Mouse (Mus musculus): ENCODE results near the gene Txndc2.
"Not testable (repeated sequence)": the region's sequence is repeated elsewhere in the genome, so short reads cannot be mapped to it uniquely, and the experiment has no call there.

The Txndc2 gene

DNA sequence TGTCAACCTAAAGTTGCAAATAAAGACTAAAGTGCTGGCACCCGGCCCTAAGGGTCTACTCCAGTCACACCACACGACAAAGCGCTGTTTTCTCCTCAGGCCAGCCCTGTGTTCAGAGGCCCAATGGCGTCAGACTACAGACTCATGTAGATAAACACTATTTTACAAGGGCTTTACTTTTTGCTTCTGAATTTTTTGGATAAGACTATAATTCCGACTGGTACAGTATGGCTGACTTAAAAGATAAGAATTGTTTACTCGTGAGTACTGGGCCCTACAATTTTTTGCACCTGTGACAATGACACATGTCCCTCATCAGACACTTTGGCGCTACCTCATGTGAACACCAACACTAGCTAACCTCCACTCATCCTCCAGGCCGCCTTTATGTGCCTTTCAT is 14.1 kb upstream of the Txndc2 start:
- DNase-seq (ENCODE audit: low read depth): no peak

GRCm38 (mm10) chr17:65655608-65656007 is 13.6 kb upstream of the Txndc2 start:
- no peak for DNase-seq (ENCODE audit: low read depth)

- no peak for DNase-seq (ENCODE audit: low read depth)
These were observed 8.6 kb upstream of the Txndc2 start for GRCm38 (mm10) chr17:65650598-65650997.

DNA sequence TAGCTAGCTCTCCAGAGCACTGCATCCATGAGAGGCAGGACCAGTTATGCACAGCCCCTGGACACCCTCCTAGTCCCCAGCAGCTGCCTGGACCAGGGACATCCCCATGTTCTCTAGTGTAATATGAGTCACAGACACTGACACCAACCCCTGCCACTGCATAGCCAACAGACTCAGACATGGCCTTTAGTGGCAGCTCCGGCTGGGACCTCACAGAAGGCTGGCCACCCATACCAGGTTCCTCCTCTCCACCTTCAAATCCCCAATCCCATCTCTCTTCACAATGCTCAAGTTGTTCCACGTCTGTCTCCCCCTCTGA is 7.2 kb upstream of the Txndc2 start:
- DNase-seq (ENCODE audit: low read depth): no peak

DNA sequence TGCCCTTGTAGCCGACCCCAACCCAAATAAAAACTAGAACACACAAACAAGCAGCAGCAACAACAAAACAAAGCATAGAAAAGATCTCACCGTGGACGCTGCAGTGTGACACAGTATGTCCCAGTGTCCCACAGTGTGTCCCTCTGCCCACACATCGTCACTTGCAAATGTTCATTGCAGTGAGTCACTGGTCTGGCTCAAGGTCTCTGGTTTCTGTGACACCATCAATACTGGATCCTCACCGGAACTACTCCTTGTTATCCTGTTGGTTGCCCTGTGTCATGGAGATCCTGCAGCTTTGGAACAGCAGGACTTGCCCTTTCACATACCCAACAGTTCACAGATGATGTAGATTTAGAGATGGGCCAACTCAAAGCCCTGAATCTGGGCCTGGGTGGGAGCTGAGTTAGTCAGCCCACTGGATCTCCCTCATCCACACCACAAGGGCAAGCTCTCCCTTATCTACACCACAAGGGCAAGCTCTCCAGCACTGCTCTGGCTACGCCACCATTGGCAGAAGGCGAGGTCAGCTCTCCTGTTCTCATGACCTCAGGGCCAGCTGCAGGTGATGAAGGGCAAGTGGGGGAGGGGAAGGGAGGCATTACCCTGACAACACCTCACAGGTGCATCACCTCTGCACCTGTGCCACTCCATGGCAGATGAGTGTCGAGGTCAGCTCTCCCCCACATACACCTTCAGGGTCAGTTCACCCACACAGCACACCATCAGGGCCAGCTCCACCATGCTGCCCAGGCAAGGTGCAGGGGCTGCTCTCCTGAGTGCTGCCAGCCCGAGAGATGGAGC is 6.6 kb upstream of the Txndc2 start:
- DNase-seq (ENCODE audit: low read depth): no peak

GRCm38 (mm10) chr17:65647961-65648360 is 6.0 kb upstream of the Txndc2 start:
- no peak for DNase-seq (ENCODE audit: low read depth)

DNA sequence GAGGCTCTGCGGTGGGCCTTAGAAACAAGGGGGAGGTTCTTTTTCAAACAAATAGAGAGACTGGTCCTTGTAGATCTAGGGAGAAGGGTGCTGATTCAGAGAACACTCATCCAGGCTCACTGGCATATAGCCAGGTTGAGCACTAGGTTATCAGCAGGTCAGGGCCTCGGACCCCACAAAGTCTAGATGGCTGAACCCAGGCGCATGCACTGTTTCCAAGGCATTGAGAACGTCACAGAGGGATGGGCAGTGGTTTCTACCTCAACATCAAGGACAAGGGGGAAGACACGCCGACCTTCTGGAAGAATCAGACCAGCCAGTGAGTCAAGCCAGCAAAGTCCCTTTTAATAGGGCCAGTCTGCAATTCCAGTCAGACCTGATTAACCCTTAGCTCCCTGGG is 5.3 kb upstream of the Txndc2 start:
- no peak for DNase-seq (ENCODE audit: low read depth)

GRCm38 (mm10) chr17:65643579-65643978 is 1.6 kb upstream of the Txndc2 start:
- no peak for DNase-seq (ENCODE audit: low read depth)

DNA sequence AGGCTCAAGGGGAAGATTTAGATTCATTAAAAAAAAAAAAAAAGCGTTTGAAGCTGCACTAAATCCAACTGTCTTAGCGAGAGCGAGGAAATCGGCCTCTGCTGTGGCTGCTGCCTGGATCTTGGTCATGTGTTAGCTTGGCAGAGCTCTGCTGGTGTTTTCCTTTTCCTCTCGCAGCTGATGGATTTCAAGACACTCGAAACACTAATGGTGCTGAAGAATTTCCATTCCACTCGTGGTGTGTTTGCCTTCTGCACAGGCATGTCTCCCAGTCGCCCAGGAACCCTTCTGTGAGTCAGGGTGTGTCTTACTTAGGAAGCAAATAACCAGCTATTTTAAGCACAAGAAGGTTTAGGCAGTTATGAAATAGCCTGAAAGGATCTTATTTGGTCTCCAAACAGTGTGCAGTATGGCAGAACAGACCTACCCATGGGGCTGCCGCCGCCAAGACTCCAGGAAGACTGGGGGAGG is 1.1 kb upstream of the Txndc2 start:
- no peak for DNase-seq (ENCODE audit: low read depth)

DNA sequence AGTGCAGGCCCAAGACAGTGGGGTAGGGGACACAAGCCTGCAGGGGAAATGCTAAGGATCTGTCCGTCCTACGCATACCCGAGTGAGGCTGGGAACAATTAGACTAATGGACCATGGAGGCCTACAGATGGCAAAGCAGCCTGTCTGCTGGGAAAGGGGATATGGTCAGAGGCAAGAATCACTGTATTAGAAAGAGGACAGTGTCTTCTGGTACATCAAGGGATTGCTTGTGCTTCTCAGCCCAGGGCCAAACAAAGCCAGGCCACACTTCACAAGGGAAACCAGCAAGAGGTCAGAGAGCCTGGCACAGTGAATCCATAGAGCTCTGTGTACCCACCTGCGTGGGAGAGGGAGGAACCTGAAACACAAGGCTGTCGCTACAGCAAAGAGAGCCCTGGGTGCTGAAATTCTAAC is 617 bp upstream of the Txndc2 start:
- DNase-seq (ENCODE audit: low read depth): no peak

GRCm38 (mm10) chr17:65639144-65639543 is 2.8 kb downstream of the Txndc2 start:
- DNase-seq (ENCODE audit: low read depth): no peak

- no peak for DNase-seq (ENCODE audit: low read depth)
These were observed 6.1 kb downstream of the Txndc2 start for GRCm38 (mm10) chr17:65635715-65636360.

GRCm38 (mm10) chr17:65629943-65630342 is 12.0 kb downstream of the Txndc2 start:
- no peak for DNase-seq (ENCODE audit: low read depth)

- DNase-seq (ENCODE audit: low read depth): not testable (repeated sequence)
These were observed 13.0 kb downstream of the Txndc2 start for GRCm38 (mm10) chr17:65628823-65629532.

GRCm38 (mm10) chr17:65626301-65626700 is 15.7 kb downstream of the Txndc2 start:
- no peak for DNase-seq (ENCODE audit: low read depth)

DNA sequence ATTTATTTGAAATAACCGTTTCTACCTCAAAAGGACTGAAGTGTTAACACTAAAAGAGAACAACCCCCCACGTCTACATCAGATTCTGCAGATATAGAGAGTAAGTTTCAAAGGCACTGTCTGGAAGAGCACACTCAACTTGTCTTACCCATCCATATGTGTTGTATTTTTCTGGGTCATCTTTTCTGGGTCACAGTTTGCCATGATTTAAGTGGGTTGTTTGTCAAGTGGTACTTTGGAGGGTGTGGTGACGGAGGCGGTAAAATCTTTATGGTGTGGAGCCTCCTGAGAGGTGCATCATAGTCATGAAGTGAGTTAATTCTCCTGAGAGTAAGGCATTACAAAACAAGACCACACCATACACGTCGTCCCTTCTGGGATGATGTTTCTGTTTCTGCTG is 16.4 kb downstream of the Txndc2 start:
- no peak for DNase-seq (ENCODE audit: low read depth)

- no peak for DNase-seq (ENCODE audit: low read depth)
These were observed 18.8 kb downstream of the Txndc2 start for GRCm38 (mm10) chr17:65623130-65623529.

- no peak for DNase-seq (ENCODE audit: low read depth)
These were observed 23.5 kb downstream of the Txndc2 start for GRCm38 (mm10) chr17:65618431-65618830.

DNA sequence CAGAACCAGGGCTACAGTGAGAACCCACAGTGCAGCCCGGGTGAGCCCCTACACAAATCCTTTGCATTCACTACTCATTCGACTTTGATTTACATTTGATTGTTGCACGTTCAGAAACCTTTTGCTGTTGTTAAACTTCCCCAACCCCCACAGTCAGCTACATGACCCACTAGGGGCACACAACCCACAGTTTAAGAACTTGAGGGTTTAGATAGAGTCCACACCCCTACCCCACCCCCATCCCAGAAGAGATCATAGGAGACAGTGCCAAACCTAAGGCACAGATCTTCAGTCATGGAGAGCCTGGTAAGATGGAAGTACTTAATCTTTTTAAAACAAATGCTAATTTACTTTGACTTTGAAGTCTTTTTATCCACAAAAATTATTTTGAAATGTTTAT is 26.3 kb downstream of the Txndc2 start:
- DNase-seq (ENCODE audit: low read depth): peak; percentile 15

GRCm38 (mm10) chr17:65614431-65614830 is 27.5 kb downstream of the Txndc2 start:
- DNase-seq (ENCODE audit: low read depth): no peak

DNA sequence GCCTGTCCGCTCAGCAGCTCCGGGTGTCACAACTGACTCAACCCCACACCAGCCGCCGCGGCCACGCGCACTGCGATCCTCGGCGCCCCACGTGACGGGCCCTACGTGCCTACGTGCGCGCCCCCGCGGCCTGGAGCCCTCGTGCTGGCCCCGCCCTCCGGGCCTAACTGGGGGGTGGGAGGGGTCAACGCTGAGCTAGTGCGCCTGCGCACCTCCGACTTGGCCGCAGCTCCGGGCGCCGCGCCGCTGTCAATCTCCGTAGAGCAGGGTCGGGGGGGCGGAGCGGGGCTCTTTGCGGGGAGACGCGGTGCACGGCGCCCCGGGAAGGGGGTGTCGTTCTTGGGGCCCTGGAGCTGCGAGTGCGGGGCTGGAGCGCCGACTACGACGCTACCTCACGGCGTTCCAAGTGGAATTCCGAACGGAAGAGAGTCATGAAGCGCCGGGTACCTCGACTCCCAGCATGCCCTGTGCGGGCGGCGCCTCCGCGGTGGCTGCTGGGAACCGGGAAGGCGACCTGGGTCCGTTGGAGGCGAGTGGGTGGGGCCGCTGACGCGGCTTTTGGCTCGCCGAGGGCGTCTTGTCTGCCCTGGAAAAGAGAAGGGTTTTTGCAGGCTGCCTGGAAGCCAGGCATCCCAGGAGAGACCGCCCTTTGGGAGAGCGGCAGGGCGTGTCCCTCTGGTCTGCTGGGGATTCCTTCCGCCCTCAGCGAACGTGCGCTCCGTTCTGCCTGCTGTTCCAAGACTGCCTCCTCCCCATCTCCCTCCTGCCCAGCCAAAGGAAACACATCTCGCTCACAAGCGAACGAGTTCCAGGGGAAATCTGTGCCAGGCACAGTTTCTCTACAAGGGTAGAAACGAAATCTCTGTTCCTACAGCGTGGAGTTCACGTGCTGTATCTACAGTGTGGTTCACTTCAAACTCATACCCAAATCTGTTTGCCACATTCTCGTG is 28.2 kb downstream of the Txndc2 start, which contains the start of gene Vapa:
Gene Vapa (minus strand): TSS at position 93 of the 950 bp plus-strand sequence.
- peak; percentile 99 for DNase-seq (ENCODE audit: low read depth)

- DNase-seq (ENCODE audit: low read depth): no peak
These were observed 28.9 kb downstream of the Txndc2 start for GRCm38 (mm10) chr17:65613142-65613462.

All from naive thymus-derived CD4-positive, alpha-beta T cell, adult 2 months (primary cell).